Mouse (Mus musculus): ENCODE results near the gene Zfand2a. TPM values are rescaled to one million over a fixed set of nuclear protein-coding genes. Genes with fewer than 3 reads are reported as not detected.

The Zfand2a gene
- polyA plus RNA-seq, 1 experiment from 2014 or later = 7.6 TPM

DNA sequence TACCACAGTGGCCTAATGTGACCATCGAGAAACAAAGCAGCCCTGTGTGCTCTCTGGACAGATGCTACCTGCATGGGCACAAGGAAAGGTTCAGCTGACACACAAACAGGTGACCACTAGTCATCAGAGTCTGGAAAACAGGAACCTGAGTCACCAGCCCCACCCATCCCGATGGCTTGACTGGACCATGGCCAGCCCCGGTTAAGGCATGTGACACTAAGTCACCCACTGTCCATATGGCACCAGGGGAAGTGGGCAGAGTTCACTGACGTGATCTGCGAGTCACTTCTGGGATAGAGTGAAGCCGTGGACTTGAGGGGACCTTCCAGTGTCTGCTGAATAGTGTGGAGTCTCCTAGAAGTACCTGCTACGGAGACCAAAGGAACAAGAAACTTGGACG lies 5.3 kb downstream of the Zfand2a start:
- H3K36me3 ChIP-seq (ENCODE audit: insufficient read depth, low read length) = peaks cover 35% of the 10 kb centered on the region; the same call in 1 of the 2 replicates

GRCm38 (mm10) chr5:139474741-139475140 lies 9.6 kb downstream of the Zfand2a start:
- Histone ChIP-seq H3K27ac (no peak overlapping the region), H3K9ac (ENCODE audit: low read depth, low read length) (no peak overlapping the region), H3K4me1 (replicated peaks; ENCODE audit: insufficient read depth, low read length) (no peaks in the 10 kb centered on the region), H3K9me3 (replicated peaks; ENCODE audit: low read length) (no peaks in the 10 kb centered on the region), H3K27me3 (ENCODE audit: insufficient read depth, low read length) (no peaks in the 10 kb centered on the region), H3K4me3 (replicated peaks; ENCODE audit: low read depth, low read length) (no peak overlapping the region), H3K4me2 (ENCODE audit: low read length) (no peak overlapping the region), H3K36me3 (ENCODE audit: insufficient read depth, low read length) (peaks cover 56% of the 10 kb centered on the region)
- 81% methylated on average over 9 of the region's 9 CpGs for WGBS
- TF ChIP-seq CTCF (IDR thresholded peaks at IDR 0.05; ENCODE audit: low read depth) = no peak
- no peak for DNase-seq (ENCODE audit: low spot score)
- no peak for ATAC-seq (replicated peaks; ENCODE audit: low FRiP score, low read depth)

More for the DNA sequence above, 5.3 kb downstream of the Zfand2a start:
- TF ChIP-seq CTCF (IDR thresholded peaks at IDR 0.05; ENCODE audit: low read depth) = no peak
- Histone ChIP-seq H3K4me2 (ENCODE audit: low read length) (no peak overlapping the region), H3K27ac (no peak overlapping the region), H3K27me3 (ENCODE audit: insufficient read depth, low read length) (no peaks in the 10 kb centered on the region), H3K4me1 (replicated peaks; ENCODE audit: insufficient read depth, low read length) (peaks cover 8% of the 10 kb centered on the region; the same call in 1 of the 2 replicates), H3K9ac (ENCODE audit: low read depth, low read length) (no peak overlapping the region), H3K4me3 (replicated peaks; ENCODE audit: low read depth, low read length) (no peak overlapping the region), H3K9me3 (replicated peaks; ENCODE audit: low read length) (no peaks in the 10 kb centered on the region)
- DNase-seq (ENCODE audit: low spot score) (no peak), ATAC-seq (replicated peaks; ENCODE audit: low FRiP score, low read depth) (0 out of 2 replicates have a peak, but pooled peaks have one; percentile 10)
- WGBS = 89% methylated on average over 8 of the region's 8 CpGs

DNA sequence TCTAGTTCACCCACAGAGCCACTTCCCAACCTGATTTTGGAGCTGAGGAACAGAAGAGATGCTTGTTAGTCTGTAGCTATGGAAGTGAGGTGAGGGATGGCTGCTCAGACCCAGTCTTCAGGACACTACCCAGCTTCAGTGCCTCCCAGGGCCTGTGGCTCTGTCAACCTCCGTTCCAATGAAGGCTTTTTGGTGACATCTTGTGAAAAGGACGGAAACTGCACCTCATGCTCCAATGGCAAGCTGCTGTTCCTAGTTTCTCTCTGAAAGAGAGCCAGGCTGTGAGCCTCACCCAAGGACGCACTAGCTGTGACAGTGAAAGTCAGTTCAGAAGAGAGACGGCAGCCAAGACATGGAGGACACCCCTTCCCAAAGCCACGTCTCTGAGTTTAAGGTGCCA lies 16.4 kb downstream of the Zfand2a start:
- H3K27me3 ChIP-seq (ENCODE audit: insufficient read depth, low read length) = no peaks in the 10 kb centered on the region
- peaks cover 16% of the 10 kb centered on the region for H3K36me3 ChIP-seq (ENCODE audit: insufficient read depth, low read length)
- no peaks in the 10 kb centered on the region for H3K4me1 ChIP-seq (replicated peaks; ENCODE audit: insufficient read depth, low read length)
- H3K4me3 ChIP-seq (replicated peaks; ENCODE audit: low read depth, low read length) = no peak overlapping the region
- H3K27ac ChIP-seq = no peak overlapping the region
- no peak overlapping the region for H3K4me2 ChIP-seq (ENCODE audit: low read length)
- TF ChIP-seq CTCF (IDR thresholded peaks at IDR 0.05; ENCODE audit: low read depth) = peak; percentile 68
- no peak for ATAC-seq (replicated peaks; ENCODE audit: low FRiP score, low read depth)
- WGBS = 36% methylated on average over 5 of the region's 5 CpGs
- no peak overlapping the region for H3K9ac ChIP-seq (ENCODE audit: low read depth, low read length)
- H3K9me3 ChIP-seq (replicated peaks; ENCODE audit: low read length) = no peaks in the 10 kb centered on the region
- peak; percentile 58 for DNase-seq (ENCODE audit: low spot score)

GRCm38 (mm10) chr5:139466801-139467200 lies 17.5 kb downstream of the Zfand2a start:
- no peak overlapping the region for H3K4me3 ChIP-seq (replicated peaks; ENCODE audit: low read depth, low read length)
- H3K9me3 ChIP-seq (replicated peaks; ENCODE audit: low read length) = no peaks in the 10 kb centered on the region
- no peak for TF ChIP-seq CTCF (IDR thresholded peaks at IDR 0.05; ENCODE audit: low read depth)
- no peak overlapping the region for H3K27ac ChIP-seq
- DNase-seq (ENCODE audit: low spot score) (no peak), ATAC-seq (replicated peaks; ENCODE audit: low FRiP score, low read depth) (no peak)
- no peaks in the 10 kb centered on the region for H3K4me1 ChIP-seq (replicated peaks; ENCODE audit: insufficient read depth, low read length)
- no peak overlapping the region for H3K4me2 ChIP-seq (ENCODE audit: low read length)
- peaks cover 5% of the 10 kb centered on the region for H3K36me3 ChIP-seq (ENCODE audit: insufficient read depth, low read length)
- no peaks in the 10 kb centered on the region for H3K27me3 ChIP-seq (ENCODE audit: insufficient read depth, low read length)
- H3K9ac ChIP-seq (ENCODE audit: low read depth, low read length) = no peak overlapping the region
- 78% methylated on average over 4 of the region's 4 CpGs for WGBS

- Histone ChIP-seq H3K4me1 (replicated peaks; ENCODE audit: insufficient read depth, low read length) (no peaks in the 10 kb centered on the region), H3K27me3 (ENCODE audit: insufficient read depth, low read length) (no peaks in the 10 kb centered on the region), H3K4me2 (ENCODE audit: low read length) (no peak overlapping the region), H3K36me3 (ENCODE audit: insufficient read depth, low read length) (peaks cover under 1% of the 10 kb centered on the region; the same call in 1 of the 2 replicates), H3K27ac (no peak overlapping the region), H3K9me3 (replicated peaks; ENCODE audit: low read length) (no peaks in the 10 kb centered on the region), H3K9ac (ENCODE audit: low read depth, low read length) (no peak overlapping the region), H3K4me3 (replicated peaks; ENCODE audit: low read depth, low read length) (no peak overlapping the region)
- ATAC-seq (replicated peaks; ENCODE audit: low FRiP score, low read depth) (no peak), DNase-seq (ENCODE audit: low spot score) (no peak)
- 63% methylated on average over 2 of the region's 2 CpGs for WGBS
- TF ChIP-seq CTCF (IDR thresholded peaks at IDR 0.05; ENCODE audit: low read depth) = no peak
Measured at GRCm38 (mm10) chr5:139466373-139466772, 18.0 kb downstream of the Zfand2a start.

DNA sequence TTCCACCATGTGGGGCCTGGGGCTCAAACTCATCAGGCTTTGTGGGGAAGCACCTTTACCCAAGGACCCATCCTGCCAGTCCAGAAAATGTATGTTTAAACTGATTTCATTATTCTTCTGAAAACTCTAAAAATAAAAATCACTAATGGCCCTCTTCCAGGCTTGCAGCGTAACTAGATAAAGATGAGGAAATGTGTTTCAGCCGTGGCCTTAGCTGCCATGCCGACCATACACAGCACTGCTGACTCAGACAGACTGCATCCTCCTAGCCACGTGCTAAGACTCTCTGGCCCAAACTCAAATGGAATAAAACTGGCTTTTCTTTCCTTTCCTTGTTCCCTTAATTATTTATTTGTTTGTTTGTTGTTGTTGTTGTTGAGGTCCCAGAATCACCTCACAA lies 19.5 kb downstream of the Zfand2a start:
- Histone ChIP-seq H3K27ac (no peak overlapping the region), H3K9me3 (replicated peaks; ENCODE audit: low read length) (no peaks in the 10 kb centered on the region), H3K4me2 (ENCODE audit: low read length) (no peak overlapping the region), H3K4me3 (replicated peaks; ENCODE audit: low read depth, low read length) (no peak overlapping the region), H3K4me1 (replicated peaks; ENCODE audit: insufficient read depth, low read length) (peaks cover 2% of the 10 kb centered on the region; the same call in 1 of the 2 replicates), H3K27me3 (ENCODE audit: insufficient read depth, low read length) (no peaks in the 10 kb centered on the region), H3K36me3 (ENCODE audit: insufficient read depth, low read length) (no peaks in the 10 kb centered on the region), H3K9ac (ENCODE audit: low read depth, low read length) (no peak overlapping the region)
- DNase-seq (ENCODE audit: low spot score) = no peak
- no peak for ATAC-seq (replicated peaks; ENCODE audit: low FRiP score, low read depth)
- 54% methylated on average over 4 of the region's 4 CpGs for WGBS
- TF ChIP-seq CTCF (IDR thresholded peaks at IDR 0.05; ENCODE audit: low read depth) = no peak

Data from kidney, postnatal 0 days (tissue).